Mouse (Mus musculus) liver, adult 10 weeks (tissue): ENCODE results near the gene Dusp22. TPM values are rescaled to one million over a fixed set of nuclear protein-coding genes. Genes with fewer than 3 reads are reported as not detected.

Source experiments
- polyA plus RNA-seq: library from polyadenylated mRNA; stranded (reverse); fragments of 350-450 nt; fragmentation: Illumina TruSeq; extraction: RNeasy Lipid Tissue Mini Kit (QIAGEN cat#74804); gene quantifications from one replicate; pipeline ENCODE4 v1.2.3, GENCODE M21; 2014; ENCODE audit warnings: low read depth, low replicate concordance

Dusp22 gene
- 19.9 TPM for polyA plus RNA-seq

GRCm38 (mm10) chr13:30659613-30660505 is at the start of gene Dusp22:
Gene Dusp22 (plus strand): TSS chr13:30659999.

DNA sequence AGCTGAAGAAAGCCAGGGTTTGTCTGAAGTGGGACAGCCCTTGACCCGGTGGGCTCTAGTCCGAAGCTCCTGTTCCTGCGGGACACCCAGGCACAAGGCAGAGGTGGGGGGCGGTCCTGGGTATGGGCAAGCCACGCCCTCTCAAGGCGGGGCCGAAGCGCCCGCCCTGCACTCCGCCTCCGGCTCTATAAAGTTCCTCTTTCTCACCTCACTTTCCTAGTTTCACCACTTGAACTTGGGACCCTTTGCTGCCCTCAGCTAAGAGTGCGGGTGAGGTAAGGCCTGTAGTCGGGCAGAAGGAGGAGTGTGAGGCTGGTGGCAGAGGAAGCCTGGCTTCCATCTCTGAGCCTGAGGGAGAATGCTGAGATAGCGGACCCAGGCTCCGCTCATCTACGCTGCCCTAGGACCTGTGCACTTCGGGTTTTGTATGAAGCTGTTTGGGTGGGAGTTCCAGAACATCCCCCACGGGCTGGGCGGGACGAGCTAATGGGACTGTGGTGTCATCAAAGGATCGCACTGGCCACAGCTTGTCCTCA is 89.3 kb downstream of the Dusp22 start, which contains the start of gene Irf4:
Gene Irf4, plus strand, starts transcription at position 206 of the 536 bp plus-strand sequence.

Other genes with a start within 250 kb of the Dusp22 start
- gene Uqcrfs1, start 114.6 kb upstream of the Dusp22 start, polyA plus RNA-seq = 231 TPM
- 0.37 TPM for gene Irf4, start 89.2 kb downstream of the Dusp22 start, polyA plus RNA-seq